In genomic region chr3:42587296-42587932, GRCm38 (mm10) we compare ENCODE assay signal across 26 mouse cellular contexts.
DNase-seq lines count a peak whose midpoint lies in the region; ATAC-seq and TF ChIP-seq lines count a peak whose summit lies in the region.
"Had no signal": no experiment of that assay in that cellular context is flagged by ENCODE, and none has a peak within 500 bp of the region (broad histone marks: within the 10 kb centered on the region; RNA-seq: fewer than 3 reads in every experiment).

No protein-coding gene starts in this region.

- no peak overlapping the region for H3K4me3 ChIP-seq in hindbrain, embryonic 14.5 days (replicated peaks; ENCODE audit: low read length)
- H3K4me3 ChIP-seq in hindbrain, postnatal 0 days (ENCODE audit: low read length), result no peak overlapping the region
- H3K4me3 ChIP-seq in CH12.LX (replicated peaks in 1 of 3; ENCODE audit: low read depth in 2 of 3, low read length in 2 of 3, poor library complexity in 1 of 3), result no peak overlapping the region
- H3K4me3 ChIP-seq in forebrain, embryonic 16.5 days (replicated peaks; ENCODE audit: low read length), result no peak overlapping the region
- H3K4me3 ChIP-seq in limb, embryonic 14.5 days (replicated peaks; ENCODE audit: low read length), result no peak overlapping the region
- H3K4me3 ChIP-seq: embryonic facial prominence, embryonic 15.5 days; heart, embryonic 13.5 days; hindbrain, embryonic 13.5 days; liver, embryonic 12.5 days; midbrain, embryonic 12.5 days had no signal

- no peaks in the 10 kb centered on the region for H3K9me3 ChIP-seq in hindbrain, embryonic 14.5 days (ENCODE audit: control insufficient read depth, low read length)
- no peaks in the 10 kb centered on the region for H3K9me3 ChIP-seq in hindbrain, postnatal 0 days (ENCODE audit: low read length)
- no peaks in the 10 kb centered on the region for H3K9me3 ChIP-seq in CH12.LX (replicated peaks; ENCODE audit: low read length)
- no peaks in the 10 kb centered on the region for H3K9me3 ChIP-seq in forebrain, embryonic 16.5 days (ENCODE audit: control insufficient read depth, low read length)
- H3K9me3 ChIP-seq in limb, embryonic 14.5 days (ENCODE audit: control insufficient read depth, low read length), result no peaks in the 10 kb centered on the region
- H3K9me3 ChIP-seq: embryonic facial prominence, embryonic 15.5 days; heart, embryonic 13.5 days; hindbrain, embryonic 13.5 days; liver, embryonic 12.5 days; midbrain, embryonic 12.5 days had no signal

- H3K27ac ChIP-seq in hindbrain, embryonic 14.5 days, result no peak overlapping the region
- no peak overlapping the region for H3K27ac ChIP-seq in hindbrain, postnatal 0 days
- no peak overlapping the region for H3K27ac ChIP-seq in CH12.LX (ENCODE audit: insufficient read depth, low read depth)
- no peak overlapping the region for H3K27ac ChIP-seq in forebrain, embryonic 16.5 days (ENCODE audit: low read length)
- no peak overlapping the region for H3K27ac ChIP-seq in limb, embryonic 14.5 days (replicated peaks; ENCODE audit: low read depth, low read length)
- H3K27ac ChIP-seq: embryonic facial prominence, embryonic 15.5 days; heart, embryonic 13.5 days; hindbrain, embryonic 13.5 days; liver, embryonic 12.5 days; midbrain, embryonic 12.5 days had no signal

- in situ Hi-C loops in CH12.LX (cut with MboI; ENCODE audit: low pct_ligation_motif_present, low pct_unique_long_range_greater_than_20kb, low sequenced_read_pairs), result no loop called here

- H3K27me3 ChIP-seq in hindbrain, embryonic 14.5 days (ENCODE audit: control insufficient read depth, insufficient read depth, low read length), result no peaks in the 10 kb centered on the region
- no peaks in the 10 kb centered on the region for H3K27me3 ChIP-seq in hindbrain, postnatal 0 days (ENCODE audit: insufficient read depth, low read length)
- no peaks in the 10 kb centered on the region for H3K27me3 ChIP-seq in CH12.LX (replicated peaks)
- no peaks in the 10 kb centered on the region for H3K27me3 ChIP-seq in forebrain, embryonic 16.5 days (replicated peaks; ENCODE audit: control insufficient read depth, insufficient read depth, low read length)
- H3K27me3 ChIP-seq in limb, embryonic 14.5 days (ENCODE audit: control insufficient read depth, insufficient read depth, low read length), result no peaks in the 10 kb centered on the region
- H3K27me3 ChIP-seq: embryonic facial prominence, embryonic 15.5 days; heart, embryonic 13.5 days; hindbrain, embryonic 13.5 days; liver, embryonic 12.5 days; midbrain, embryonic 12.5 days had no signal

- H3K36me3 ChIP-seq in hindbrain, embryonic 14.5 days (replicated peaks; ENCODE audit: control insufficient read depth, insufficient read depth), result no peaks in the 10 kb centered on the region
- H3K36me3 ChIP-seq in hindbrain, postnatal 0 days (ENCODE audit: insufficient read depth, low read length), result no peaks in the 10 kb centered on the region
- no peaks in the 10 kb centered on the region for H3K36me3 ChIP-seq in CH12.LX (replicated peaks in 1 of 2; ENCODE audit: control insufficient read depth in 1 of 2, insufficient read depth in 1 of 2, low read length in 1 of 2)
- no peaks in the 10 kb centered on the region for H3K36me3 ChIP-seq in forebrain, embryonic 16.5 days (ENCODE audit: control insufficient read depth, insufficient read depth)
- H3K36me3 ChIP-seq in limb, embryonic 14.5 days (ENCODE audit: control insufficient read depth, insufficient read depth, low read length), result no peaks in the 10 kb centered on the region
- H3K36me3 ChIP-seq: embryonic facial prominence, embryonic 15.5 days; heart, embryonic 13.5 days; hindbrain, embryonic 13.5 days; liver, embryonic 12.5 days; midbrain, embryonic 12.5 days had no signal

- no peak for TF ChIP-seq POLR2A in CH12.LX (IDR thresholded peaks at IDR 0.05; ENCODE audit: low read depth, low read length)
- TF ChIP-seq POLR2A in limb, embryonic 14.5 days (IDR thresholded peaks at IDR 0.05; ENCODE audit: borderline replicate concordance, extremely low read depth, insufficient read depth, insufficient read length), result no peak

- WGBS in hindbrain, embryonic 14.5 days, result 71% methylated on average over 6 of the region's 6 CpGs
- 60% methylated on average over 6 of the region's 6 CpGs for WGBS in hindbrain, postnatal 0 days
- 33% methylated on average over 6 of the region's 6 CpGs for WGBS in forebrain, embryonic 16.5 days
- 19% methylated on average over 6 of the region's 6 CpGs for WGBS in limb, embryonic 14.5 days

- TF ChIP-seq CTCF in hindbrain, postnatal 0 days (IDR thresholded peaks at IDR 0.05; ENCODE audit: low read depth), result no peak
- no peak for TF ChIP-seq CTCF in CH12.LX (conservative IDR thresholded peaks at IDR 0.05 in 1 of 2, IDR thresholded peaks at IDR 0.05 in 1 of 2; ENCODE audit: low read depth in 2 of 2, low read length in 2 of 2)

- H3K4me2 ChIP-seq in hindbrain, embryonic 14.5 days (replicated peaks), result no peak overlapping the region
- no peak overlapping the region for H3K4me2 ChIP-seq in hindbrain, postnatal 0 days (ENCODE audit: low read depth, low read length)
- H3K4me2 ChIP-seq in CH12.LX (ENCODE audit: insufficient read depth, low read depth, poor library complexity, severe bottlenecking), result no peak overlapping the region; the same call in 1 of the 2 replicates
- H3K4me2 ChIP-seq in forebrain, embryonic 16.5 days (ENCODE audit: low read length), result no peak overlapping the region
- no peak overlapping the region for H3K4me2 ChIP-seq in limb, embryonic 14.5 days (replicated peaks; ENCODE audit: low read depth, low read length, severe bottlenecking)
- H3K4me2 ChIP-seq: embryonic facial prominence, embryonic 15.5 days; heart, embryonic 13.5 days; hindbrain, embryonic 13.5 days; liver, embryonic 12.5 days; midbrain, embryonic 12.5 days had no signal

- TF ChIP-seq RAD21 in CH12.LX (IDR thresholded peaks at IDR 0.05; ENCODE audit: low read depth, low read length), result no peak

- H3K79me2 ChIP-seq in CH12.LX (replicated peaks; ENCODE audit: control insufficient read depth, extremely low read depth, insufficient read depth, poor library complexity, severe bottlenecking), result no peaks in the 10 kb centered on the region

- peak; percentile 75 for ATAC-seq in hindbrain, embryonic 14.5 days (ENCODE audit: low FRiP score)
- no peak for ATAC-seq in hindbrain, postnatal 0 days
- peak; percentile 74 for ATAC-seq in forebrain, embryonic 16.5 days
- no peak; the same call in 1 of the 2 replicates for ATAC-seq in limb, embryonic 14.5 days (ENCODE audit: low FRiP score, low read depth)
- ATAC-seq: activated CD4-positive, CD25-positive, alpha-beta regulatory T cell, adult 4 months; intestine, postnatal 0 days; liver, embryonic 12.5 days had no signal

- H3K4me1 ChIP-seq in hindbrain, embryonic 14.5 days (replicated peaks; ENCODE audit: control insufficient read depth, insufficient read depth, low read length), result no peaks in the 10 kb centered on the region
- no peaks in the 10 kb centered on the region for H3K4me1 ChIP-seq in hindbrain, postnatal 0 days (ENCODE audit: insufficient read depth, low read length)
- H3K4me1 ChIP-seq in CH12.LX (ENCODE audit: control insufficient read depth in 1 of 2, insufficient read depth in 2 of 2), result peaks cover 0 to 4% of the 10 kb centered on the region in 2 experiments; a peak in 1 of 4 replicates
- no peaks in the 10 kb centered on the region for H3K4me1 ChIP-seq in forebrain, embryonic 16.5 days (replicated peaks; ENCODE audit: control insufficient read depth, insufficient read depth, low read length)
- H3K4me1 ChIP-seq in limb, embryonic 14.5 days (ENCODE audit: control insufficient read depth, insufficient read depth, low read length), result no peaks in the 10 kb centered on the region
- H3K4me1 ChIP-seq: embryonic facial prominence, embryonic 15.5 days; heart, embryonic 13.5 days; hindbrain, embryonic 13.5 days; liver, embryonic 12.5 days; midbrain, embryonic 12.5 days had no signal

- dilution Hi-C loops in CH12.LX (cut with MboI; ENCODE audit: extremely low pct_ligation_motif_present, extremely low pct_unique_long_range_greater_than_20kb, low sequenced_read_pairs), result no loop called here

- DNase-seq in hindbrain, embryonic 14.5 days (ENCODE audit: low spot score), result no peak
- DNase-seq in hindbrain, postnatal 0 days (ENCODE audit: low spot score), result no peak
- no peak for DNase-seq in CH12.LX (ENCODE audit: extremely low read depth)
- DNase-seq in limb, embryonic 14.5 days (ENCODE audit: low spot score), result peak; percentile 24
- DNase-seq in cerebellum, postnatal 4 days (ENCODE audit: low spot score in 2 of 2), result no peak
- DNase-seq in cerebellum, postnatal 25 days, result no peak
- DNase-seq: adrenal gland, adult 8-10 months; B cell, adult 2 months; cerebellum, adult 18-20 months; cerebellum, postnatal 14 days; embryo, embryonic 11 days; gastrocnemius, postnatal 14 days; heart, adult 11 months; heart, postnatal 14 days; kidney, postnatal 36 days; lung, adult 2 months; lung, postnatal 14 days; thymus, postnatal 14 days had no signal

- no peak overlapping the region for H3K9ac ChIP-seq in hindbrain, embryonic 14.5 days
- no peak overlapping the region for H3K9ac ChIP-seq in hindbrain, postnatal 0 days (replicated peaks; ENCODE audit: low read length)
- H3K9ac ChIP-seq in CH12.LX (ENCODE audit: insufficient read depth, low read depth), result no peak overlapping the region
- no peak overlapping the region for H3K9ac ChIP-seq in forebrain, embryonic 16.5 days (replicated peaks; ENCODE audit: low read depth, low read length)
- H3K9ac ChIP-seq in limb, embryonic 14.5 days (ENCODE audit: low read depth, low read length, severe bottlenecking), result no peak overlapping the region
- H3K9ac ChIP-seq: embryonic facial prominence, embryonic 15.5 days; heart, embryonic 13.5 days; hindbrain, embryonic 13.5 days; liver, embryonic 12.5 days; midbrain, embryonic 12.5 days had no signal

- no peak for TF ChIP-seq EP300 in CH12.LX (IDR thresholded peaks at IDR 0.05; ENCODE audit: low read length)

TF ChIP-seq in CH12.LX, 34 proteins besides CTCF, POLR2A, EP300 and RAD21:
- peak; percentile 76 for TF ChIP-seq ZNF384 (IDR thresholded peaks at IDR 0.05; ENCODE audit: low read depth, low read length)
- no peak for TF ChIP-seq HCFC1 (IDR thresholded peaks at IDR 0.05; ENCODE audit: low read depth, low read length)
- TF ChIP-seq CHD2 (IDR thresholded peaks at IDR 0.05; ENCODE audit: low read length), result no peak

Comparison
In these comparisons a context has a peak if more than half of its experiments do, and no peak if none do; other contexts are left out.
1. ATAC-seq: peak in hindbrain, embryonic 14.5 days (single experiment) and forebrain, embryonic 16.5 days (single experiment); none in hindbrain, postnatal 0 days (single experiment) and limb, embryonic 14.5 days (single experiment).